8 mouse cellular contexts compared by ENCODE assay signal in the genomic region with DNA sequence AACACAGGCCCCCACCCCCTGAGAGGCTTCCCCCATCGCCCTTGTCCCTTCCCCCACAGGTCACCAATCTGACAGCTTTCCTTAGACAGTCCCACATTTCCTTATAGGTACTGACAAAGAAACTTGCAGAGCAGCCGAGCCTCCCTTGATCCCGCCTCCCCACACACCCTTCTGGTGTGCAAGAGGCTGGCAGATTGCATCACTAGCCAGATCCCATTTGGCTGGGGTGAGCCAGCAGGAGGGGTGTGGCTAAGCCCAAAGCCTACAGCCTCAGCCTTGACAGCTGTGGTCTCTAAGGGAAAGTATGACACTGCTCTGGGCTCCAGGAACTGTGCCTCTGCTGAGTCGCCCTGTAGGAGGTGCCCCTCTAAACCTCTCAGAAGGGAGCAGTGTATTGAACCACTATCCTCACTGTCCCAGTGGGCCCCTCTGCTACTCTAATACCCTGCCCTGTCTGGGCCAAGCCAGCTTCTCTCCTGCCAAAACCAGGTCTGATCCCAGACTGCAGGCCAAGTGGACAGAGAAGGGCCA. TPM values are rescaled to one million over a fixed set of nuclear protein-coding genes. Genes with fewer than 3 reads are reported as not detected.
DNase-seq lines count a peak whose midpoint lies in the region; ATAC-seq lines count a peak whose summit lies in the region.

No protein-coding gene starts in this region.

- no peaks in the 10 kb centered on the region; the same call in 1 of the 2 replicates for H3K36me3 ChIP-seq in hindbrain, embryonic 15.5 days

- peak; percentile 92 for DNase-seq in ZHBTc4 (ENCODE audit: low read depth, low spot score)
- peak; percentile 53 to 65 for DNase-seq in cerebellum, postnatal 36 days
- peak; percentile 83 for DNase-seq in gastrocnemius, adult 18-20 months (ENCODE audit: low spot score)
- peak; percentile 60 for DNase-seq in left cerebral cortex, adult 11 months (ENCODE audit: low spot score)
- peak; percentile 91 for DNase-seq in lung, postnatal 36 days
- peak; percentile 72 to 86 for DNase-seq in right cerebral cortex, postnatal 10 days (ENCODE audit: low spot score in 2 of 2)
- DNase-seq in yolk sac, embryonic 10.5 days (ENCODE audit: low spot score), result peak; percentile 84

- H3K4me1 ChIP-seq in hindbrain, embryonic 15.5 days (replicated peaks), result peaks cover 50% of the 10 kb centered on the region

- H3K27me3 ChIP-seq in hindbrain, embryonic 15.5 days, result no peaks in the 10 kb centered on the region

- H3K4me3 ChIP-seq in hindbrain, embryonic 15.5 days, result no peak overlapping the region

- H3K9ac ChIP-seq in hindbrain, embryonic 15.5 days, result peak overlapping the region; percentile 23; the same call in 1 of the 2 replicates

- ATAC-seq in hindbrain, embryonic 15.5 days (ENCODE audit: low FRiP score, low read depth), result peak; percentile 67

- WGBS in hindbrain, embryonic 15.5 days, result 14% methylated on average over 4 of the region's 4 CpGs

- no peaks in the 10 kb centered on the region for H3K9me3 ChIP-seq in hindbrain, embryonic 15.5 days

- peak overlapping the region; percentile 61 for H3K27ac ChIP-seq in hindbrain, embryonic 15.5 days (replicated peaks)

- H3K4me2 ChIP-seq in hindbrain, embryonic 15.5 days, result peak overlapping the region; percentile 18

RNA-seq across cellular contexts. Expression of a gene that starts 9.0 kb away (rescaled TPM):
- 1 to 10 TPM; 1.0 to 1.4 TPM for total RNA-seq in gastrocnemius, adult 18-20 months (2021)
- polyA plus RNA-seq in hindbrain, embryonic 15.5 days (2015; fragmentation: Nextera tagmentation; extraction: Ambion mirVana), result 52.9 and 59.2 TPM in 2 replicates

RNA-seq across cellular contexts. Expression of a gene that starts 46.2 kb away (rescaled TPM):
- not detected for total RNA-seq in gastrocnemius, adult 18-20 months (2021)
- 0.36 and 0.63 TPM in 2 replicates for polyA plus RNA-seq in hindbrain, embryonic 15.5 days (2015; fragmentation: Nextera tagmentation; extraction: Ambion mirVana)

RNA-seq across cellular contexts. Expression of a gene that starts 51.1 kb away (rescaled TPM):
- 1 to 10 TPM; 8.4 TPM for total RNA-seq in gastrocnemius, adult 18-20 months (2021)
- 53.9 and 59.1 TPM in 2 replicates for polyA plus RNA-seq in hindbrain, embryonic 15.5 days (2015; fragmentation: Nextera tagmentation; extraction: Ambion mirVana)
